Mouse (Mus musculus): ENCODE results near the gene Gm20403.
"Not testable (repeated sequence)": the region's sequence is repeated elsewhere in the genome, so short reads cannot be mapped to it uniquely, and the experiment has no call there.

The Gm20403 gene

GRCm38 (mm10) chr12:54993246-54994067, 7.1 kb upstream of the Gm20403 start:
- no peak for DNase-seq (ENCODE audit: low spot score)

- DNase-seq (ENCODE audit: low spot score), result no peak
Measured at GRCm38 (mm10) chr12:54992814-54993213, 6.5 kb upstream of the Gm20403 start.

GRCm38 (mm10) chr12:54988323-54988850, 2.1 kb upstream of the Gm20403 start:
- DNase-seq (ENCODE audit: low spot score), result no peak

- no peak for DNase-seq (ENCODE audit: low spot score)
Measured at GRCm38 (mm10) chr12:54987156-54987555, 827 bp upstream of the Gm20403 start.

- peak; percentile 71 for DNase-seq (ENCODE audit: low spot score)
Measured at GRCm38 (mm10) chr12:54985257-54986051, 875 bp downstream of the Gm20403 start.

- DNase-seq (ENCODE audit: low spot score), result peak; percentile 86
Measured at GRCm38 (mm10) chr12:54984701-54985256, 1.6 kb downstream of the Gm20403 start.

- DNase-seq (ENCODE audit: low spot score), result no peak
Measured at GRCm38 (mm10) chr12:54982935-54983715, 3.2 kb downstream of the Gm20403 start.

- DNase-seq (ENCODE audit: low spot score), result no peak
Measured at GRCm38 (mm10) chr12:54981962-54982361, 4.4 kb downstream of the Gm20403 start.

GRCm38 (mm10) chr12:54980939-54981338, 5.4 kb downstream of the Gm20403 start:
- DNase-seq (ENCODE audit: low spot score), result no peak

- DNase-seq (ENCODE audit: low spot score), result no peak
Measured at GRCm38 (mm10) chr12:54980532-54980931, 5.8 kb downstream of the Gm20403 start.

GRCm38 (mm10) chr12:54969033-54969432, 17.3 kb downstream of the Gm20403 start:
- no peak for DNase-seq (ENCODE audit: low spot score)

GRCm38 (mm10) chr12:54965532-54966160, 20.7 kb downstream of the Gm20403 start:
- DNase-seq (ENCODE audit: low spot score), result no peak

- DNase-seq (ENCODE audit: low spot score), result no peak
Measured at GRCm38 (mm10) chr12:54959569-54959968, 26.8 kb downstream of the Gm20403 start.

GRCm38 (mm10) chr12:54956974-54957373, 29.4 kb downstream of the Gm20403 start:
- DNase-seq (ENCODE audit: low spot score), result no peak

- no peak for DNase-seq (ENCODE audit: low spot score)
Measured at GRCm38 (mm10) chr12:54956457-54956856, 29.9 kb downstream of the Gm20403 start.

GRCm38 (mm10) chr12:54946116-54946515, 40.2 kb downstream of the Gm20403 start:
- no peak for DNase-seq (ENCODE audit: low spot score)

GRCm38 (mm10) chr12:54942586-54943157, 43.7 kb downstream of the Gm20403 start:
- not testable (repeated sequence) for DNase-seq (ENCODE audit: low spot score)

GRCm38 (mm10) chr12:54937581-54938343, 48.6 kb downstream of the Gm20403 start:
- DNase-seq (ENCODE audit: low spot score), result not testable (repeated sequence)
